Mouse (Mus musculus): ENCODE results near the gene Emp2.

Emp2 gene

DNA sequence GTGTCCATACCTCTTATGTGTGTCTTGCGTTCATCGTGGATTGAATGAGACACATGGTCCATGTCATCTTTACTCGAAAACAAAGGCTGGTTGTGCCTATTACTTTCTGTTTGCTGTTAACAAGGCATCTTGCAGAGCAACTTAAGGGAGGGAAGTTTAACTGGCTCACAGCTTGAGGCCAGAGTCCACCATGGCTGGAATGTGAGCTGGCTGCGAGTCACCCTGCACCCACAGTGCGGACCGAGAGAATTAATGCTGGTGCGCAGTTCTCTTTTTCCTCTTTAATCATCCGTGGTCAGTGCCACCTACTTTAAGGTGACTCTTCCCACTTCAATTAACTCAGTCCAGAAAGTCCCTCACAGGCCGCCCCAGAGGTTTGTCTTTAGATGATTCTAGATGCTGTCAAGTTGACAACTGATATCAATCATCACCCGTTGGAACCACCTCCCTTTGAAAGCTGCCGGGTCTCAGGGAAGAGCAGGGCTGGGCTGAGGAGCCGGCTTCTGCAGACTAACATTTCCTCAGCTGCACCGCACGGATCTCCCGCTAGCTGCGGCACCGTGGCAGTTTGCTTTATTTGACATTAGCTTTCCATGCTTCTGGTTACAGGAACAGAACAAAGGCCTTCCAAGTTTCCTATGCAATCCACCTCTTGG, 6.3 kb upstream of the Emp2 start:
- in situ Hi-C loops (cut with MboI; ENCODE audit: unreplicated experiment in 2 of 2) = no loop called here

DNA sequence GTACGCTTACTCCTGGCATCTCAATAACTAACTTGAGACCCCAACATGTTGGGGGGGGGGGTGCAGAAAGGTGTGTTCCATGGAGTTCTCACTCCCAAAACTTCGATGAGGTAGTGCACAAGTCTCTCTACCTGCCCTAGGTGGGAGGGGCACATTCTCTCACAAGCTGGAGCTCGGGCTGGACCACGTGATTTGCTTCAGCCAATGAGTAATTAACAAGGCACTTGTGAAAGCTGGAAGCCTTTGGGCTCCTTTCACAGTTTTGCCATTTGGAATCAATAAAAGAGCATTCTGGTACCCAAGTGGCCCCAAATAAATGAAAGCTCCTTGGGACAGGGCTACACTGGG, 3.4 kb upstream of the Emp2 start:
- in situ Hi-C loops (cut with MboI; ENCODE audit: unreplicated experiment in 2 of 2) = no loop called here

DNA sequence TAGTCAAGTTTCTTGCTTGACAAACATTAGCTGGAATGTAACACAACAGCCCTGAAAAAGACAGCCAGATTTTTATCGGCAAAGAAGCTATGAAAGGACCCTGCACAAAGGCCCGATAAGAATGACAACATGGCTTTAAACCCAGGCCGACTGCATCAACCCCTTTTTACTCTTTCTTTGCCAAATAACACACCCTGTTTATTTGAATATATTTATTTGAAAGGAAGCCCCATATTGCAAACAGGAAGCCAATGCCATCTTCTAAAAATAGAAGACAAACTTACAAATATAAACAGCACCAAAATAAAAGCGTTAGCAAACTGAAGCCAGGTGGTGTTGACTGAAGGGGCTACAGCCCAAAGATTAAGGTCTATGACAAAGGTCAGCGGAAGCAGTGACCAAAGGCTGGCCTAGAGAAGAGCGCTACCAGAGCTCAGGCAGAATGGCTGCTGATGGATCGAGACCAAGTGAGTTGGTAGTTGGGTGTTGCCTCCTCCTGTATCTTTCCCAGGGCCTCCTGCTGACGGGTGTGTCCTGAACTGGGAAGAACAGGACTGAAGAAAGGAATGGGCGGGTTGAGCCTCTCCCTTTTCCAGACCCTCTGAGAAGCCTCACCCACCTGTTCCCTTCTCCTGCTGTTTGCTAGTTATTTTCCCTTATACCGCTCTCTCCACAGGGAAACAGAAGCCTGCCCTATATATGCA, 2.9 kb upstream of the Emp2 start:
- in situ Hi-C loops (cut with MboI; ENCODE audit: unreplicated experiment in 2 of 2) = no loop called here

DNA sequence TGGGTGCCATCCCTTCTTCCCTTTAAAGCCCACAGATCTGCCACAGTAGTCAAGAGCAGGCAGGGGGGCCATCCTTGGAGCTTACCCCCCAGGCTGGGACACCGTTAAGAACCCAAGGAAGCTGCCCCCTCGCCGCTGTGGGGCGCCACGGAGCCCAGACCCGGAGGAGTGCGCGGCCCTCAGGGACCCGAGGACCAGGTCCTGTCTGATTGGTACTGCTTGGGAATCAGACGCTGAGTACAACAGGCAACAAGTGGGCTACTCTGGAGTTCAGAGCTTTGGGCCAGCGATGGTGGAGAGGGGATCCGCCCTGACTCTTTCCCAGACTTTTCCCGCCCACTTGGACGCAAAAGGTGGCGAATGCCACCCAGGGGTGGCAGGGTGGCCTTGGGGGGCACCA, 542 bp downstream of the Emp2 start:
- in situ Hi-C loops (cut with MboI; ENCODE audit: unreplicated experiment in 2 of 2) = no loop called here

DNA sequence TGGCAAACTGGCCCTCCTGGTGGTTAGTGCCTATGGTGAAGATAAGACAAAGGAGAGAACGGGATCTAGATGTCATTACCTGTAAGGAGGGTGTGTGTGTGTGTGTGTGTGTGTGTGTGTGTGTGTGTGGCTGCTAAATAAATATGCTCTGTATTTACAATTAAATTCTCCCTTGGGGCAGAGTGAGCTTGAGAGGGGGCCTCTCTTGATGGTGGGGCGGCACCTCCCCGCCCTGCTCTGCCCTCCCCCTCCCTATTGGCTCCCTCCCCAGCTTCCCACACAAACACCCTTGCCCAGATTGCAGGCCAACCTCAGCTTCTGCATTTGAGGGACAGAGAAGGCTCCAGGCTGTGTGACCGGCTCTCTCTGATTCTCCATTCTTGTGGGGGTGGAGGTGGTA, 1.8 kb downstream of the Emp2 start:
- in situ Hi-C loops (cut with MboI; ENCODE audit: unreplicated experiment in 2 of 2) = no loop called here

DNA sequence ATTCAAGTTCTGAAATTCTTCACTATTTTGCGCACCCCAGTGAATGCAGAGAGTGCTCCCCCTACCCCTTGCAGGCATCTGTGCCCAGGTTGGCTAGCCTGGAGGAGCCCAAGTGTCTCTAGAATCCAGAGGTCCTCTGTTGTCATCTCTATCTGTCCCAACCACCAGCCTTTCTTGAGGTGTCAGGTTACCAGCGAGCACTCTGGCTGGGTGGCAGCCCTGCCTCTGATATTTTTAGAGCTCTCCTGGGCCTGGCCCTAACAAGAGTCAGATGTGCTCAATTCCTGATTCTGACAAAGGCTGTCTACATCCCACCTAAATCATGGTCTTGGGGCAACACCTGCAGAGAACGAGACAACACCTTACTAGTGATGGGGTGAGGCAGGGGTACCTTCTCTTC, 2.7 kb downstream of the Emp2 start:
- in situ Hi-C loops (cut with MboI; ENCODE audit: unreplicated experiment in 2 of 2) = no loop called here

DNA sequence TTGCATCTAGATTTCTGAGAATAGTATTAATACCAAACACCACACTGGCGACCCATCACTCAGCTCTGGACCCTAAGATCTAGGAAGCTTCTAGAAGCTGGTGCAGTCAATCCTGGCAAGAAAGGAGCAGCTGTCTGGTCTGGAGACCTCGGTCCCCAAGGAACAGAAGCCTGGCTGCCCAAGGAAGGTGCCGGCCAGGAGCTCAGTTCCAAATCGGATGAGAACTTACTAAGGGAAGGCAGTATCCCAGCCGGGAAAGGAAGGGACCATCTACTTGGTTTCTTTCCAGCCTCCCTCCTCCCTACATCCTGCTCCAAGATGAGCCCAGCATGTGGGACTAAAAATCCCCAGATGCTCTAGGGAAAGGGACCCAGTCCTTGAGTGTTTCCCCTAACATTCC, 3.3 kb downstream of the Emp2 start:
- in situ Hi-C loops (cut with MboI; ENCODE audit: unreplicated experiment in 2 of 2) = no loop called here

DNA sequence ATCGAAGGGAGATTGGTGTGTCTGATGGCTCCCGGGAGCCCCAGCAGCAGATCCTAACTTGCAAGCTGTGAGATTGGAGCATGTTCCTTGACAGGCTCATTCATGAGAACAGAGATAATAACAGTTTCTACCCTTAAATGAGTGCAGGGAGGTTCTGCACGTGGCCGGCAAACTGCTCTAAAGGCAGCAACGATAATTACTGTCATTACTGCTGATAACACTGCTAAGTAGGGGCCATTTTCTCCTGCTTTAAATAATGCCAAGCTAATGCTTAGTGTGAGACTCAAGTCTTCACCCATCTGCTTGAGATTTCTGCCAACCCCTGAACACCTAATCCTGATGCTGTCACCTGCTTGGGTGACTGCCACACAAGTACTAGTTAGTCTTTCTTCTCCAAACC, 6.4 kb downstream of the Emp2 start:
- in situ Hi-C loops (cut with MboI; ENCODE audit: unreplicated experiment in 2 of 2) = no loop called here

DNA sequence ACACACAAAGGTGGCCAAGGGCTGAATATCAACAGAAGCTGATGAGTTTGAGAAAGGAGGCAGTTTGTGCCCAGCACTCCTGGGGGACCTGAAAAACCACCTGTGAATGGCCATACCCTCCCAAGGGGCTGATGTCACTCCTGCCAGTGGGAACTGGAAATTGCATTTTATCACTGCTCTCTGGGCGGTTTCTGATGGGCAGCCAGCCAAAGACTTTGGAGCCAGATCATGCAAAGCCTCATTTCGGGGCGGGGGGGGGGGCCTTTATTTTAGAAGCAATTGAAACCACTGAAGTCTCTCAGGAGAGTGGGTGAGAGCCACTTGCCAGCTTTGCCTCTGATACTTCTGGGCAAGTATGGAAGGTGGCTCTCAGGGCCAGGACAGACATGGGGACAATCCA, 7.7 kb downstream of the Emp2 start:
- in situ Hi-C loops (cut with MboI; ENCODE audit: unreplicated experiment in 2 of 2) = no loop called here

DNA sequence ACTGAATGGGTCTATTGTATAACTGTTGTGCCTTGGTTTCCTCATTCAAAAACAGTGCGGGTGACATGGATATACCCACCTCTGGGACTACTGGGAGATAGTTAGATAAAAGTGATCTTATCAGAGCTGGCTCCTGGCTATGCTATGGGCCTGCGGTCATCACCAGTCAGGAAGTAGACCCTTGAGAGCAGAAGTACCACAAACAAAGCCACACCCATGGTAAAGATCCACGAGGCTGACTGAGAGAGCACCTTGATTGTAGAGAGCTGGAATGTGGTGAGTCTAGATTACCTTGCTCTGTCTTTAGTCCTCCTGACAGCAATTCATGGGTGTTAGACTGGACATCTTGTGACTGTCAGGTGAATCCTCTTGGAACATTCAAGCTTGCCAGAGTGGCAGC, 12.4 kb downstream of the Emp2 start:
- in situ Hi-C loops (cut with MboI; ENCODE audit: unreplicated experiment in 2 of 2) = no loop called here

DNA sequence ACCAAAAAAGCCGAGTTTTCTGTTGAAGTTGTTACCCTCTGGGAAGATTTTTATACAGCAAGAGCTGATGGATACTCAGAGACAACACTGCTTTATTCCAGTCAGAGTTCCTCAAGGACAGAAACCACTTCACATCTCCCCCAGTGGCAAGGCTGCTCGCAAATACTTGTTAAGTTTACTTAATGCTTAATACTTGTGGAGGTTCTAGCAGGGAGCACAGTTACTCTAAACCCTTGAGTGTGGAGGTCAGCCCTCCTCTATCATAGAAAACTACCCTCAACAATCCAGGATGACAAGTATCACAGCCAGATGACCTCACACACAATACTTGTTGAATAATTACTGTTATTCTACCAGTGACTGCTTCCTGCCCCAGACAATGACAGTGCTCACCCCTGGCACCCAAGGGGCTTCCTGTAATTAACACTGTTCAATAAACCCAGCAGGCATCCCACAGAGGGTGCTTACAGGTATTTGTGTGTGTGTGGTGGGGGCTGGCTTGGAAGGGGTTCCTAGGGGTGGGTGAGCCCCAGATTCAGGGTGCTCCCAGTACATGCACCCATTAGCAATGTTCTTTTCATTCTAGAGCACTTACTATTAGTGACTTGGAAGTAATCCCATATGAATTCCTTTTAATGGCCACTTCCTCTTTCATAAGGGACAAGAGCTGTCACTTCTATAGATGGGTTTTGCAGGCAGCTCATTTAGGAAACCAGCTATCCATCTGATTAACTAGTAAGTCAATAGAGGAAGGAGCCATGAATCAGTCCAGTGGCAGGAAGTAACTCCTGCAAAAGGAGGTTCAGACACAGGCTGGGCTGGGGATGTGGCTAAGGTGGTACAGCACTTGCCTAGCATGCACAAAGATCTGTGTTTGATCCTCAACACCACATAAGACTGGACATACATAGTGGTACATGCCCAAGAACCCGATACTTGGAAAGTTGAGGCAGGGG, 13.3 kb downstream of the Emp2 start:
- in situ Hi-C loops (cut with MboI; ENCODE audit: unreplicated experiment in 2 of 2) = no loop called here

DNA sequence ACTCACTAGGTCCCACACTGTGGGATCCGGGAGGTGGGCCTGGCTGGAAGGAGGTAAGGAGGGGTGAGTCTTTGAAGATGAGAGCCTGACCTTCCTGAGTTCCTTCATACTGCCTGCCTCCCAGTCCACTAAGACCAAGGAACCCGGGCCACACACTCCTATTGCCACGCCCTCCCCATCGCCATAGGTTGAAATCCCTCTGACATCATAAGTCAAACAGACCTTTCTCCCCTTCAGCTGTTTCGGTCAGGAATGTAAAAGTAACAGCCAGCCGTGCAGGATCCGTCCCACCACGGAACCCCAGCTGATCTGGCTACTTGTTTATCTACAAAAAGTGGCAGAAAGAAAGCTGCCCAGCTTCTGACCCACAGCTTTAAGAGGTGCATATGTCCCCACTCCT, 14.1 kb downstream of the Emp2 start:
- in situ Hi-C loops (cut with MboI; ENCODE audit: unreplicated experiment in 2 of 2) = no loop called here

DNA sequence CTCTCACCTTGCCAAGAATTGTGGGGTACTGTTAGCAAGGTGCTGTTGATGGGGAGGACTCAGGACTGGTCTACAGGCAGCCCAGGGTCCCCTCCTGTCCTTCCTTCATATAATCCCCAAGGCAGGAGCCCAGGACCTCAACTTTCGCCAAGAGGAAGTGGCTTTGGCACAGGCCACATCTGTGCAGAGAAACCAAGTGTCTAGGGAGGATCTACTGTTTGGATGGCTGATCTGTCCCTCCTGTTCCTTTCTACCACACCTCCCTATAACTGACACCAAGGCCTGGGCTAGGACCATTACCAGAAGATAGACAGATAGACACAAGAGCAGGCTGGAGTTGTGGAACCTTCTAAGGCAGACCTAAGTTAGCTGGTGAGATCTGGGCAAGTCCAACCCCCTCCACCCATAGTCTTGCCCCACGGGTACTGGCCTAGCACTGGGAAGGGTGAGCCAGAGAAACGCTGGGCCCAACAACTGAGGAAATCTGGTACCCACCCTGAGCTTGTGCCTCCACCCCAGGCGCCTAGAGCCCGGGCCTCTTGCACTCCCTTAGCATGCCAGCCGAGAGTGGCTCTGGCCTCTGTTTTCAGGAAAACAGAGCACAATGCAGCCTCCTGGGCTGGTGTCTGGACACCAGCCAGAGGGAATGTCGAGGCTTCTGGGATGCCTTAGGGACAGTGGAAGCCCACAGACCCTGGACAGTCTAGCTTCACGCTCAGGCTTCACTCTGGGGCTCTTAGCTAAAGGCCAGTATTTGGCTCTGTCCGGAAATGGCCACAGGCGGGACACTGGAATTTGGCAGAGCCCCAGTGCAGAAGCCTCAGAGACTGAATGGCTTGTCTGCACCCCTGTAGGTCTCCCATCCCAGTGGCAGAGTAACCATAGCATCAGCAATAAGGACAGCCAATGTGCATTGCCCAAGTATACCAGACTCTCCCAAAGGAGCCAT, 15.8 kb downstream of the Emp2 start:
- in situ Hi-C loops (cut with MboI; ENCODE audit: unreplicated experiment in 2 of 2) = no loop called here

DNA sequence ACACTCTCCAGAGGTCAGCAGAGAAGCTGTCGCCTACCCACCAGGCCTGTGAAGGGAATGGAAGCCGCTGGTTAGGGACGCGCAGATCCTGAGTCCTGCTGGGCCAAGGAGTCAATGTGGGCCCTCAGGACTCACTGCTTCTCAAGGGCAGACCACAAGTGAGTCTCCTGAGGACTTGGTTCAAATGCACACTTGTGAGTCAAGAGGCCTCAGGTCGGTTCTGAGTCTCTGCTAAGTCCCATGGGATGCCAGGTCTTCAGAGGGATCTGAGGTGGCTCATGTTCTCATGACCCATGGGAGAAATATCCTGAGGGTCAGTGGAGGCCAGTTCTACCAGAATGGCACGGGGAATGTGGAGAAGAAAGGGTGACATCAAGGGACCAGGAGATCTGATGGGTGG, 25.7 kb downstream of the Emp2 start:
- in situ Hi-C loops (cut with MboI; ENCODE audit: unreplicated experiment in 2 of 2) = no loop called here

DNA sequence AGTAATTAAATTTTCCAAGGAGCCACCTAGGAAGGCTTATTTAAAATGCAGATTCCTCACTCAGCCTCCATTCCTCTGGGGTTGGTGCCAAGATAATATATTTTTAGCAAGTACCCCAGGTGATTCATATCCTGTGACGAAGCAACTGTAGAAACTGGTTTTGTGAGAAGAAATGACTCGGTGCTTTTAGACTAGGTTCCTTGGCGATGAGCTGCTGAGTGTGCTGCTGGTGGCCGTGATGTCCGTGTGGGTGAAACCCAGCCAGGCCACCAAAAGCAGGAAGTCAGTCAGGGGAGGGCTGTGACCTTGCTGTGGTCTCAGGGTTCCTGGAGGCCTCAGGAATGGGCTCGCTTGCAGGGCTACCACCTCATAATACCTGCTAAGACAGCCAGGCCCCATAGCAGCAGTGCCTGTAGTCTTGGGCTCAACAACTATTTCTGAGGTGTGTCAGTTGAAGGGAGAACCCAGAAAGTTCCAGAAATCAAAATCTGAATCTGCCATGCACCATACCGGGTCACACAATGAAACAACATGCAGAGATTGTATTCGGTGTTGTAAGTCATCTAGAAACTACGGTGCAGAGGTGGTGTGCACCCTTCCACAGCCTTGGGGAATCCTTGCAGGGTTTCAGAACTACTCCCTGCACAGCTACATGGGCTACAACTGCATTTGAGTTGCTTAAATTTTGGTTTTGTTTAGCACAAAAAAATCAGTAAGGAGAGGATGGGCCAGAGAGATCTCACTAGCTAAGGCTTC, 27.1 kb downstream of the Emp2 start:
- in situ Hi-C loops (cut with MboI; ENCODE audit: unreplicated experiment in 2 of 2) = no loop called here

DNA sequence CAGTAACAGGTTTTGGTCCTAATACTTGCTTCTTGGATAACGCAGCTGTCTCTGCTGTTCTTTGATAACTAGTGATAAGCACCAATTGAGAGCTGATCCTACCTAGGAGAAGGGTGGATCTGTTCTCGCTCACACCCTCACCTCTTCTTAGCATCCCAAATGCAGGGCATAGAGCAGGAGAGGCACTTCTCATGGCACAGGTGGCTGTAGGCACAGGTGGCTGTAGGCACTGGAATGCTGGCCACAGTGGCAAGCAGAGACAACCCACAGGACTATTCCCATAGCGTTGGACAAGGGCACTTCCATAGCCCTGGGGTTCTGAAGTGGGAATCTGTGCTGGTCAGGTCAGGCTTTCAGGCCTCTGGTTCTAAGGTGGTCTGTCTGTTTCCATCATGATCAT, 31.9 kb downstream of the Emp2 start:
- in situ Hi-C loops (cut with MboI; ENCODE audit: unreplicated experiment in 2 of 2) = loop anchor here in 1 of 2 experiments (5.0 kb wide), 1 partner anchor 105 kb away; no protein-coding TSS in a partner anchor

DNA sequence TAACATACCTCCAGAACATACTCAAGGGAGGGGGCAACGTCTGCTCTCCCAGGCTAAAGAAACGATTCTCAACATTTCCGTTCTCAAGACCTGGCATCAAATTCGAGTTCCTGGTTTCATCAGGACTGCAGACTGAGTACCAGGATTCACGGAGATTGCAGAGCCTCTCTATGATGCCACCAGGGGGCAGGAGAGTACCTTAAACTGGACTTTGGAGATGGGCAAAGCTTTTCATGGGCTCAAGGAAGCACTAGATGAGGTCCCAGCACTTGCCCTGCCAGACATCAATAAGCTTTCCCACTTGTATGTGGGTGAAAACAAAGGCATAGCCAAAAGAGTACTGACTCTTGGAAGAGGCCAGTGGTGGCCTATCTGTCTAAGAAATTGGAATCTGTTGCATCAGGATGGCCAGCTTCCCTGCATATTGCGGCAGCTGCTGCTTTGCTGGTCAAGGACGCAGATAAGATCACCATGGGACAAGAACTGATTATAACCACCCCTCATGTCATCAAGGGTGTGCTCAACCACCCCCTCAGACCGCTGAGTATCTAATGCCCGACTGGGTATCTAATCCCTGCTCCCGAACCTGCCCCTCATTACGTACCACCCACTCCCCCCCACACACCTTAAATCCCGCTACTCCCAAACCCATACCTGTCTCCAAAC, 33.3 kb downstream of the Emp2 start:
- in situ Hi-C loops (cut with MboI; ENCODE audit: unreplicated experiment in 2 of 2) = loop anchor here in 1 of 2 experiments (5.0 kb wide), 1 partner anchor 107 kb away; no protein-coding TSS in a partner anchor

DNA sequence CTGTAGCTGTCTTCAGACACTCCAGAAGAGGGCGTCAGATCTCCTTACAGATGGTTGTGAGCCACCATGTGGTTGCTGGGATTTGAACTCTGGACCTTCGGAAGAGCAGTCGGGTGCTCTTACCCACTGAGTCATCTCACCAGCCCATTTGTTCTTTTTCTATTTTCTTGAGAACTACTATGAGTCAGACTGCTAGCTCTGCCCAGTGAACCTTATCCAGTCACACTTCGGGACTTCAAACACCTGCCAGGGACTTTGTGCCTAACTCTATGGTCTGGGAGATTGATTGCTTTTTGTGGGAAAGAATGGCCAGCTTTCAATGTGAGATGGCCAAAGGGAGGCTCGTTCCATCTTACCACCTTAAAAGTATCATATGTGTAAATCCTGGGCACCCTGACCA, 37.0 kb downstream of the Emp2 start:
- in situ Hi-C loops (cut with MboI; ENCODE audit: unreplicated experiment in 2 of 2) = loop anchor here (5.0 to 10.0 kb wide), 3 partner anchors 121 to 578 kb away; partner anchors contain the start of gene Tekt5 (in 1 of the 2)

DNA sequence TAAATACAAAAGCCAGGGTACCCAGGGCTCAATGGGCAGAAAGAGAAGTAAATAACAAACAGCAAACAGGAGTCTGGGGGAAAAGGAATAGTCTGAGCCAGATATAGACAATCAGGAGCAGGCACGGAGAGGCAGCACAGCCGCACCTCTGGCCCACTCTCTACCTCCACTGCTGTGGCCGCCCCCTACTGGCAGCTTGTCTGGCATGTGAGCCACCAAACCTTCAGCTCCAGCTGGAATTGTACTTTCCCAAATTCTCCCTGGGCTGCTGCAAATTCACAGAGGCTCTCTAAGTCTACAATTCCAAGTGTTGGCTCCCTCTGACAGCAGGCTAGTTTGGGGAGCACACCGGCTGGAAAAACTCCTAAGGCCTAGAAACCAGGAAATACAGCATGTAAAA, 39.3 kb downstream of the Emp2 start:
- in situ Hi-C loops (cut with MboI; ENCODE audit: unreplicated experiment in 2 of 2) = loop anchor here in 1 of 2 experiments (10.0 to 25.0 kb wide), 2 partner anchors 580 to 1862 kb away; no protein-coding TSS in a partner anchor

All from v-Abl transformed pro-B cells (cell line).